Mouse (Mus musculus) gastrocnemius, postnatal 25 days (tissue): ENCODE measurements around the gene Ccdc69. TPM values are rescaled to one million over a fixed set of nuclear protein-coding genes. Genes with fewer than 3 reads are reported as not detected.

Experiments used
- DNase-seq: peaks from one replicate; pipeline ENCODE4 v3.0.0; 2022
- total RNA-seq, 2 experiments: library from RNA; stranded (reverse); gene quantifications; 1 replicate in 1 of 2; 2 replicates in 1 of 2; pipeline ENCODE4 v1.2.3; 2021

The Ccdc69 gene
- total RNA-seq, 2 experiments from 2014 or later, result 5.9 to 6.2 TPM

GRCm38 (mm10) chr11:55012551-55013521 lies 65.1 kb downstream of the Ccdc69 start:
- peak; percentile 53 for DNase-seq

- DNase-seq, result no peak
Observed at GRCm38 (mm10) chr11:55011440-55011839, 66.5 kb downstream of the Ccdc69 start.

GRCm38 (mm10) chr11:55008230-55008629 lies 69.7 kb downstream of the Ccdc69 start:
- no peak for DNase-seq

- DNase-seq, result no peak
Observed at GRCm38 (mm10) chr11:55005684-55006083, 72.2 kb downstream of the Ccdc69 start.

GRCm38 (mm10) chr11:55004970-55005502 lies 72.9 kb downstream of the Ccdc69 start:
- no peak for DNase-seq

Other genes with a start within 250 kb of the Ccdc69 start
- 10 to 100 TPM; 14.4 to 15.3 TPM for gene Lyrm7, start 217.2 kb downstream of the Ccdc69 start, total RNA-seq
- 100 to 1,000 TPM; 181 to 192 TPM for gene Hint1, start 211.7 kb downstream of the Ccdc69 start, total RNA-seq
- 10 to 100 TPM; 26.5 to 56.8 TPM for gene Gpx3, start 175.7 kb downstream of the Ccdc69 start, total RNA-seq
- 10 to 100 TPM; 27.6 to 31.9 TPM for gene Tnip1, start 115.2 kb downstream of the Ccdc69 start, total RNA-seq
- 100 to 1,000 TPM; 180 to 209 TPM for gene Anxa6, start 44.7 kb downstream of the Ccdc69 start, total RNA-seq
- 1 to 10 TPM; 5.4 to 8.7 TPM for gene Gm2a, start 20.0 kb upstream of the Ccdc69 start, total RNA-seq
- gene Slc36a3, start 73.6 kb upstream of the Ccdc69 start, total RNA-seq, result not detected
- gene Slc36a2, start 106.9 kb upstream of the Ccdc69 start, total RNA-seq, result 1 to 10 TPM in 1 of 2 experiments, under 1 TPM in 1; 0.41 to 4.8 TPM
- 1 to 10 TPM; 5.2 to 5.8 TPM for gene Slc36a1, start 126.2 kb upstream of the Ccdc69 start, total RNA-seq